Mouse (Mus musculus) olfactory bulb, adult 2 months (tissue): ENCODE results near the gene Txndc12. TPM values are rescaled to one million over a fixed set of nuclear protein-coding genes. Genes with fewer than 3 reads are reported as not detected.

Experiments used
- H3K27ac ChIP-seq: fragments of 200-500 bp; 2 replicates; pipeline ENCODE4 v1.5.1; 2012; ENCODE audit warnings: low read depth, low read length; ENCODE audit not compliant: insufficient read depth
- H3K4me1 ChIP-seq: fragments of 200-500 bp; 2 replicates; pipeline ENCODE4 v1.6.1; 2012; ENCODE audit warnings: low read length; ENCODE audit not compliant: control insufficient read depth, insufficient read depth
- H3K4me3 ChIP-seq: fragments of 200-500 bp; 2 replicates; pipeline ENCODE4 v1.5.1; 2012; ENCODE audit warnings: mild to moderate bottlenecking, low read depth, low read length, moderate library complexity; ENCODE audit not compliant: insufficient read depth
- CTCF ChIP-seq: fragments of 200-500 bp; IDR thresholded peaks from 2 replicates; pipeline ENCODE4 v1.5.1; 2012; ENCODE audit warnings: low read depth, mild to moderate bottlenecking, low read length, moderate library complexity; ENCODE audit not compliant: insufficient read depth
- POLR2A ChIP-seq: fragments of 200-500 bp; IDR thresholded peaks from 2 replicates; pipeline ENCODE4 v1.6.1; 2012; ENCODE audit warnings: mild to moderate bottlenecking, low read depth, low read length, moderate library complexity; ENCODE audit not compliant: insufficient read depth
- WGBS: fragments of 180-500 bp; shearing (Covaris S2); methylation state at CpG from one replicate; pipeline ENCODE4 v1.1.7; 2018; 5-methylcytosine and 5-hydroxymethylcytosine counted together
- polyA plus RNA-seq: library from polyadenylated mRNA; stranded (reverse); fragments of >200 nt; gene quantifications from 2 replicates; pipeline ENCODE4 v1.2.4, GENCODE M21; 2012; ENCODE audit warnings: low replicate concordance; ENCODE audit not compliant: missing spikeins, insufficient read depth, insufficient read length

Gene Txndc12
- polyA plus RNA-seq, 1 experiment: not detected

GRCm38 (mm10) chr4:108883815-108884214, 49.4 kb downstream of the Txndc12 start:
- TF ChIP-seq POLR2A: no peak
- TF ChIP-seq CTCF: no peak
- H3K4me1 ChIP-seq: peaks cover 10% of the 10 kb centered on the region; the same call in 1 of the 2 replicates
- no peak overlapping the region for H3K4me3 ChIP-seq
- 79% methylated on average over 13 of the region's 13 CpGs for WGBS
- no peak overlapping the region for H3K27ac ChIP-seq

- H3K4me3 ChIP-seq: no peak overlapping the region
- 84% methylated on average over 4 of the region's 4 CpGs for WGBS
- no peaks in the 10 kb centered on the region for H3K4me1 ChIP-seq
- no peak overlapping the region for H3K27ac ChIP-seq
- no peak for TF ChIP-seq POLR2A
- TF ChIP-seq CTCF: no peak
Observed at GRCm38 (mm10) chr4:108887456-108887855, 53.1 kb downstream of the Txndc12 start.

DNA sequence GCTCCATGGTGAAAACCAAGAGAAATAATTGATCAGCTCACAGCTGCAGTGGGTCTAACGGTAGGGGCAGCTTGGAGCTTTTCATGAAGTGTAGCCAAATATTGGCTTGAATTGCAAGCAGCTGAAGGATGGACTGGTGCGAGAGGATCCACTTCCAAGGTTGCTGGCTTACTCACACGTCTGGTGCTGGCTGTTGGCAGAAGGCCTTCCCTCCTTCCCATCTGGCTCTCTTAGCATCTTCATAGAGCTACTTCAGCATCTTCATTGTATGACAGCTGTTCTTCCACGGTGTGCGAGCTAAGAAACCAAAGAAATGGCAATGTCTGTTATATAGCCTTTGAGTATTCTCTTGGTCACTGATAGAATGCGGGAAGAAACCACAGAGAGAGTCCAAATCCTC, 56.5 kb downstream of the Txndc12 start:
- WGBS: 70% methylated on average over 6 of the region's 6 CpGs
- Histone ChIP-seq H3K27ac (no peak overlapping the region), H3K4me3 (no peak overlapping the region), H3K4me1 (no peaks in the 10 kb centered on the region; the same call in 1 of the 2 replicates)
- no peak for TF ChIP-seq POLR2A
- TF ChIP-seq CTCF: no peak

GRCm38 (mm10) chr4:108900421-108900820, 66.0 kb downstream of the Txndc12 start:
- WGBS: 73% methylated on average over 7 of the region's 7 CpGs
- TF ChIP-seq CTCF: no peak
- TF ChIP-seq POLR2A: no peak
- Histone ChIP-seq H3K27ac (no peak overlapping the region), H3K4me1 (peaks cover 11% of the 10 kb centered on the region), H3K4me3 (no peak overlapping the region)

DNA sequence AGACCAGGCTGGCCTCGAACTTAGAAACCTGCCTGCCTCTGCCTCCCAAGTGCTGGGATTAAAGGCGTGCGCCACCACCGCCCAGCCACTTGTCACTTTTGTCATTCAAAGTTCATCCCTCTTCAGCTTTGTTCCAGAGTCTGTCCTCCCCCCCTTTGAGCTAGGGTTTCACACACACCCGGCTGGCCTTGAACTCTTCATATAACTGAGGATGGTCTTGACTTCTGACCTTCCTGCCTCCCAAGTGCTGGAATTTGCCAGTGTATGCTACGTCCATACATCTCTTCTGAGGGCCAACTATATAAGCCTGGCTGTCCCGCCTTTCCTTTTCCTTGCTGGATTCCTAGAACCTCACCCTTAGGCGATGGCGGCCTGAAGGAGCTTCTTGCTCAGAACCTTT, 68.5 kb downstream of the Txndc12 start:
- H3K4me3 ChIP-seq: no peak overlapping the region
- 96% methylated on average over 9 of the region's 9 CpGs for WGBS
- TF ChIP-seq POLR2A (no peak), CTCF (no peak)

DNA sequence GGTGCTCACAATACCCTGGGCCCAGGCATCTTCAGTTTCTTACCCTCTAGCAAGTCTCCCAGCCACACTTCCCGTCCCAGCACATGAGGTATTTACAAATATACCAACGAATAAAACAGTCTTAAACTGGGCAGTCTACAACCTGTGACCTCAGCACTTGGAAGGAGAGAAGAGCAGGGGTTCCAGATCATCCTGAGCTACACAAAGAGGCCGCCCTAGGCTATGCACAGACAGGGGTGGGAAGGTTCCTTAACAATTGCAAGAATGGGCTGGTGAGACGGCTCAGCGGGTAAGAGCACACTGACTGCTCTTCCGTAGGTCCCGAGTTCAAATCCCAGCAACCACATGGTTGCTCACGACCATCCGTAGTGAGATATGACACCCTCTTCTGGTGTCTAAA, 68.9 kb downstream of the Txndc12 start:
- TF ChIP-seq CTCF (no peak), POLR2A (no peak)
- Histone ChIP-seq H3K4me1 (peaks cover 13% of the 10 kb centered on the region), H3K27ac (no peak overlapping the region), H3K4me3 (no peak overlapping the region)
- WGBS: 94% methylated on average over 9 of the region's 9 CpGs

More for the DNA sequence above, 68.5 kb downstream of the Txndc12 start:
- H3K4me1 ChIP-seq: peaks cover 13% of the 10 kb centered on the region
- H3K27ac ChIP-seq: no peak overlapping the region

DNA sequence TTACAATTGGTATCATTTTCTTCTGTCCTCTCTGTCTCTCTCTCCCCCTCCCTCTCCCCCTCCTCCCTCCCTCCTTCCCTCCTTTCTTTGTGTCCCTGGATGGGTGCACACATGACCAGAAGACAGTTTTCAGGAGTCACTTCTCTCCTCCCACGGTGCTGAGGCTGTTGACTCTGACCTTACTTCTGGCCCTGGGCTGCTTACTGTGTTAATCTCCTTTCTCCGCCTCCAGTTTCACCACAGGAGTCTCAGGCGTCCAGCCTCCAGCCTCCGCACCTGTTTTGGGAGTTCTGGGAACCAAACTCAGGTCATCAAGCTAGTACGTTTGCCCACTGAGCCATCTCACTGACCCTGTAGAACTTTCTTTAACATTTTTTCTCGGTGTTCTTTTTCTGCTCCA, 69.7 kb downstream of the Txndc12 start:
- TF ChIP-seq CTCF: no peak
- TF ChIP-seq POLR2A: no peak
- H3K4me3 ChIP-seq: no peak overlapping the region
- WGBS: 65% methylated on average over 6 of the region's 6 CpGs

DNA sequence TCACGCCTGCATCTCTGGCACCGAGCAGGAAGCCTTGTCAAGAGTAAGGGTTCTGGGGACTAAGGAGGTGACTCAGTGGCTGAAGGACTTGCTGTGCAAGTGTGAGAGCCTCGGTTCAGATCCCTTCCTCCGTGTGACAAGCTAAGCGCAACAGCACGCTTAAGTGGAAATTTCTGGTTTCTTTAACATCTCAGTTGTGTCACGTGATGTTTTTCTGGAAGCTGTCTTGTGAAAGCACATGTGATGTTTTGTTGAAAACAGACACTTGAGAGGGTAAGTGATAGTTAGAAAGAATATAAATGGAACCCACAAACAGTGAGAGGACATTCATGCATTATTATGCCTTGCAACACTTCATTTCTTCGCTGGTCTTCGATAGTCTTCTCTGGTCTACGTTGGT, 70.4 kb downstream of the Txndc12 start:
- no peak overlapping the region for H3K4me3 ChIP-seq
- H3K27ac ChIP-seq: no peak overlapping the region
- peaks cover 13% of the 10 kb centered on the region for H3K4me1 ChIP-seq
- TF ChIP-seq CTCF (no peak), POLR2A (no peak)
- 78% methylated on average over 10 of the region's 10 CpGs for WGBS

More for the DNA sequence above, 69.7 kb downstream of the Txndc12 start:
- H3K4me1 ChIP-seq: peaks cover 13% of the 10 kb centered on the region
- H3K27ac ChIP-seq: no peak overlapping the region

- H3K27ac ChIP-seq: peak overlapping the region; percentile 33
- WGBS: 5% methylated on average over 6 of the region's 6 CpGs
Observed at GRCm38 (mm10) chr4:108905859-108906258, 71.5 kb downstream of the Txndc12 start.

GRCm38 (mm10) chr4:108907475-108907874, 73.1 kb downstream of the Txndc12 start:
- Histone ChIP-seq H3K4me1 (peaks cover 11% of the 10 kb centered on the region), H3K4me3 (no peak overlapping the region), H3K27ac (no peak overlapping the region)
- TF ChIP-seq CTCF (no peak), POLR2A (no peak)

More at GRCm38 (mm10) chr4:108905859-108906258, 71.5 kb downstream of the Txndc12 start:
- peaks cover 13% of the 10 kb centered on the region for H3K4me1 ChIP-seq
- no peak overlapping the region for H3K4me3 ChIP-seq
- TF ChIP-seq CTCF (no peak), POLR2A (no peak)
